Mouse (Mus musculus): Measurements from ENCODE around the gene LTO1. TPM values are rescaled to one million over a fixed set of nuclear protein-coding genes. Genes with fewer than 3 reads are reported as not detected.

Gene LTO1
- total RNA-seq, 2 experiments from 2014 or later: 24.2 to 27.4 TPM

DNA sequence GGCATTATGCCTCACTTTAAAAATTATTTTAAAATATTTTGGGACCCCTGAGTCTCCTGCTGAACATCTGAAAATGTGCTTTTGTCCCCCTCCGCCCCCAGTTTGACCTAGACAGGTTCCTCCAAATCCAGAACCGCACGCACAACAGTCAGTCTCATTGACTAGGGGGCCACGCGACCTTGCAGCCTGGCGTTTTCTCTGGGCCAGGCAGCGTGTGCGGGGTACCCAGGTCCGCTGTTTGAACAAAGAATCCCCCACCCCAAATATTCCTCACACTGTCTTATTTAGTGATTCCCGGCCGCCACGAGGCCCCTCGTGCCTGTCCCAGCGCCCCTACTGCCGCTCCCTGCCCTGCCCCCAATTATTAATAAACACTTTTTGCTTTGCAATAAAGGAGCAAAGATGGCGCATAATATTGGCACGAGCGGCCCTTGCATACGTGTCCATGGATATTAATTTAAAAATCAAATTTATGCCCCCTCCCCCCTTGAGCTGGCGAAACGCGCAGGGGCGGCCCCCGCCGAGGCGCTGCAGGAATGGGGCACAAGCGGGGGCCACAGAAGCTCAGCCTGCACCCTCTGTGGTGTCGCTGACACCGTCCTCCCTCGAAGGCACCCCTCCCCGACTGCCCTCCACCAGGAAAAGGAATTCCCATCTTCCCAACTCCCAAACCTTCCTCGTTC lies 23.9 kb downstream of the LTO1 start:
- DNase-seq (ENCODE audit: low spot score in 2 of 2): peak in 1 of 2 experiments; percentile 34

DNA sequence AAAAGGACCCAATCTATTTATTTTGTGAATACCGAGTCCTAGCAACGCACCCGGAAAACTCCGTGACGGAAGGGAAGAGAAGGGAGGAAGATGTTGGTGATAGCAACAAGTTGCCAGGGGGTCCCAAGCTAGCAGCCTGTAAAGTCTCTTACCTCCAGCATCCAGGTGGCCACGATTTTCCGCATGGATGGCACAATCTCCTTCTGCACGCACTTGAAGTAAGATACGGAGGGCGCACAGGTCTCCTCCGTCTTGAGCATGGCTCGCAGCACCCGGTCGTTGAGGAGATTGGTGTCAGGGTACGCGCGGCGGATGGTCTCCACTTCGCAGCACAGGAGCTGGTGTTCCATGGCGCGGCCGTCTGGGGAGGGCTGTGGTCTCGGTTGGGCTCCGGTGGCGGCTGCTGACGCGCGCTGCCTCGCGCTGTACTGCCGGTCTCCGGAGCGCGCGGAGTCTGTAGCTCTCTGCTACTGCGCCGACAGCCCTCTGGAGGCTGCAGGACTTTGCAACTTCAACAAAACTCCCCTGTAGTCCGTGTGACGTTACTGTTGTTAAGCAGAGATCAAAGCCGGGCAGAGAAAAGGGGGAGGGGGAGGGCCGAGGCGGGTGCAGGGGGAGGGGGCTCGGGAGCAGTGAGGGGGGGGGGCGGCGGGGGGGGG lies 24.6 kb downstream of the LTO1 start, which contains the start of gene Ccnd1:
Gene Ccnd1, minus strand, starts transcription at position 582 of the 659 bp plus-strand sequence.
- DNase-seq (ENCODE audit: low spot score in 2 of 2): peak; percentile 69 to 78

DNA sequence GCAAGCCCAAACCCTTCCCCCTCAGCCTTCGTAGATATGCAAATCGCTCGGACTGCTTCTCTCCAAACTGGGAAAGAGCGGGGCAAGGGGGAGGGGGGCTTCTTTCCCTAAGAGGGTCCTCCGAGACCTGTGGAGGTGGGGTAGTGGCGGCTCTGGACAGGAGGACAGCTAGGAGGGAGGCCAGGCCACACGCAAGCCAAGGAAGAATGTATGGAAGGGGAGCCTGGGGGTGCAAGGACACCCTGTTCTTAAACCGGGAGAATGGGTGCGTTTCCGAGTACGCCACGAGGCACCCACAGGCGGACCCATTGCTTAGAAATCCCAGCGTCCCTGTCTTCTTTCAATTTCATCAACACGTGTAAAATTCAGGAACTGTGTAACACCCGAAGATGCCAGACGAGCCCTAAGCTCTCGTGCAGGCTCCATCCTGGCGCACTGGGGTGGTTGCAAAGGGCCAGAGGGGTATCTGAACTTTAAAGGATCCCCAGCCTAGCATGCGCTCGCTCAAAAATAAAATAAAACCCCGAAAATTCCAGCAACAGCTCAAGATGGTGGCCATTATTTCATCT lies 25.2 kb downstream of the LTO1 start:
- peak in 1 of 2 experiments; percentile 52 for DNase-seq (ENCODE audit: low spot score in 2 of 2)

DNA sequence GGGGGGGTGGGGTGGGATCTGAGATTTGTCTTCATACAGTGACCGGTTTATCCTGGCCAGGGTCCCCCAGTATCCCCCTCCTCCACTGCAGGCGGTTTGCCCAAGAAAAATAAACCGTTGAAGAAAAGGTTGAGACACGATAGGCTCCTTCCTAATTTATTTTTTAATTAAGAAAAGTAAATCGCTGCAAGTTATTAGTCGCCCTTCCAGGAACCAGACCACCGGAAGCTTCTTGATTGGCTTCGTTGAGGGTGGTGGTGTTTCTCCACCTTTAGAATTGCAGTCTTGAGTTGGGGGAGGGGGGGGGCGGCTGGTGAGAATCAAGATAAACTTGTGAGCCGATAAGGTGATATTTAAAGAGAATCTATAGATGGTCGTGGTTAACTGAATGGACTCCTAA lies 25.7 kb downstream of the LTO1 start:
- no peak for DNase-seq (ENCODE audit: low spot score in 2 of 2)

DNA sequence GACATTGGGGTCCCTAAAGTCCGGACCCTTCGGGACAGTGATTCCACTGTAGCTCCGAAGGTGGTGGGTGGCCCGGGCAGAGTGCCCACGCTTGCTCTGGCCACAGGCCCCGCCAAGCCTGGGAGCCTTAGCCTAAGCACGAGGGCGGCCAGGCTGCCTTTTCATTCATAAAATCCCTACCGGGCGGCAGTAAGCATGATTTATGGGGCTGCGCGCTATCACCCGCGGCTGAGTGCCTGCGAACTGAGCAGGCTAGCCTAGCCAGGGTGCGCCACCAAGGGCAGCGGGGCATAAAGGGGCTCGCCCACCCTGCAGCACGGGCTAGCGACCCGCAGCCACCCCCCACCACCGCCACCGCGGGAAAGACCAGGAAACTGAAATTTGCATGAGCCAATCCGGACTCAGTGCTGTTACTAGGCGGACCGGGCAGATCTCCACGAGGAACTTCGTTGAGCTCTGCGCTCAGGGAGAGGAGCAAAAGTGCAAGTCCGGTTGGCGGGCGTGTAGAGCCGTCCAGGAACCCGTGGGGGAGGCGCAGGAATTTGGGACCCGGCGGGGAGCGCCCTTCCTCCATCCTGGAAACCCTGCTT lies 26.4 kb downstream of the LTO1 start:
- peak; percentile 77 to 78 for DNase-seq (ENCODE audit: low spot score in 2 of 2)

DNA sequence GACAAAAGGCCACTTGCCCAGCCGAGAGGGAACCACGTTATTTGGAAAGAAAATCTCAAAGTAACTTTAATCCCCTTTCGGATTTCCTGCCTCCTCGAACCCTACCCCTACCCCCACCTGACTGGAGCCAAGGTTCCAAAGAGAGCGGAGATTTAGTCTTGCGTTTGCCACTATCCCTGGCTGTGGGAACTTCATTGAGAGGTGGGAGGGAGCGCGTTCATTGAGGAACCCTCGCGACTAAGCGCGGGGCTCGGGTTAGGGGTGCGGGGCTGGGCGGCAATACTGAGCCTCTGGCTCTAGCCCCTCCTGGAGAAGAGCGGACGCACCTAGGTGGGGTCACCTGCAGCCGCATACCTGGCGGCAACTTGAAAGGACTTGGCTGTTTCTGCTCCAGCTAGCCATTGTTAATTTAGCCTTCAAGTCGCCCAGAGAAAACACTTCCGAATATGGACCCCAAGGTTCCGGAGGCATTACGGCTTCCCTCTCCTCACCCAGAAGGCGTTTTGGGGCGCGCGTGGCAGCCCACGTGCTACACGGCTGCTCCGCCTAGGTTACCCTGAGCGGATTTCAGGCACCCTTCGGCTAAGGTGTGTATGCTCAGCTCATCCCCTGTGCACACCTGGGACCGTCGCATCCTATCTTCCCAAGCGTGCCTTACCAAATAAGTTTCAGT lies 27.3 kb downstream of the LTO1 start:
- DNase-seq (ENCODE audit: low spot score in 2 of 2): peak; percentile 39 to 47

DNA sequence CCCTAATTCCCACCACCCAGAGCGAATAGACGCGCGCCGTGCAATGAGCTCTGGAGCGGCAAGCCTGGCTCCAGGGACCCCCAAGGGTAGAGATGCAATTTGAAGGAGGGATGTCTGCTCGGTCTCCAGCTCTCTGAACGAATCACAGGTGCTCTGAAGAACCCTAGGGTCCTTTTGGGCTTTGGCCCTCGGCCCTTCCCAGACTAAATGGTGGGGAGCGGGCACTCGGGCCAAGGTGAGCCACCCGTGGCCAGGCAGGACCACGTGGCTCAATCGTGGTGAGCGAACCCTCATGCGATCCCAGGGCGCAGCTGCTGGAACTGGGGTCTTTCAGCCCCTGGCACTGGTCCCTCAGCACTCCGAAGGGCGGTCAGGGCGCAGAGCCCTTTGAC lies 27.8 kb downstream of the LTO1 start:
- DNase-seq (ENCODE audit: low spot score in 2 of 2): peak in 1 of 2 experiments; percentile 26

DNA sequence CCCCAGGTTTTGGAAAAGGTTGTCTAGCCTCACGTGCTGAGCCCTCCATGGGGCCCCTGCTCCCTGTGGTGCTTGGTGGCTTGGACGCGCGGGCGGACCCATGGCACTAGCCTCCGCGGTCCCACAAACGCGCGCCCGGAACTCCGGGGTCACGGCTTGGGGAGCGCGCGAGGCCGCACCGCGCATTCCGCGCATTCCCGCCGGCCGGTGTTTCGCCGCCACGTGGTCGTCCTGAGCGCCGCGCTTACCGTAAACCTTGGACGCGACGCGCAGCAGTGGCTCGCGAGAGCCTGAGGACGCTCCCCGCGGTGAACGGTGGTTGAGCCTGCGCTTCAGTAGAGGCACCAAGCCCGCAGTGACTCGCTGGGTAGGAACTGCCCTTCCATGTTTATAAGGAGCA lies 28.4 kb downstream of the LTO1 start:
- peak; percentile 79 to 83 for DNase-seq (ENCODE audit: low spot score in 2 of 2)

DNA sequence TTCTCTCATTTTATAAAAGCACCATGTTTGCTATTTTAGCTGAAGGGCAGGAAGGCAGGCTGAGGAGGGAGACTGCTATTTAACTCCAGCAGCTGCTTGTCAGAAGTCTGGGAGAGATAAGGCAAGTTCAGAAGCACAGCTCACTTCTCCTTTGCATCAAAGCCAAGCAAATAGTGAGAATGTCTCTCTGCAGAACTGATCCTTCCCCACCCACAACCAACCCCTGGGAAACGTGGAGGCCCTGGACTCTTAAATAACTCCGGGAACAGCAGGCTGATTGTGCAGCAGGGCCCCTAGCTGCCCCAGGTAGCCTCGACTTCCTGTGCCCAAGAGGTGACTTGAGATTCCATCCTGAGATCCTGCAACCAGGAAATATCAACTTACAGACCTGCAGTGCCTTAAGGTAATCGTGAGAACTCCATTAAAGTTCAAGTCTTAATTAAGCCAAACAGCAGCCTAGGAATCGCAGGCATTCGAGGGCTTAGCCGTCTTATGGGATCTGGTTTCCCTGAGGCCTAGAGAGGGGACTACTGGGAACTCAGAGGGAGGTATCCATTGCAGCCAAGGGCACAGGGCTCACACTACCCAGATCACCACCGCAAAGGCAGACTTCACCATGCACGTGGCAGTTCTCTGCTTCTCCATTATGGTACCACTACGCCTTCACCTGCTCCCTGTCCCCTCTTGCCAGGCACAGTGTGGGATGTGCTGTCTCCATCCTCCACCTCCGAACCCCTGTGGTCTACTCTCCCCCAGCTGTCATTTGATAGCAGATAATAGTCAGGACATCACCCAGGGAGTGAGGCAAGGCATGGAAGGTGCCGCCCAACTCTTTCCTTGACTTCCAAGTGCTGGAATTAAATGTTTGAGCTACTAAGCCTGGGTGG lies 43.9 kb downstream of the LTO1 start:
- DNase-seq (ENCODE audit: low spot score in 2 of 2): no peak

DNA sequence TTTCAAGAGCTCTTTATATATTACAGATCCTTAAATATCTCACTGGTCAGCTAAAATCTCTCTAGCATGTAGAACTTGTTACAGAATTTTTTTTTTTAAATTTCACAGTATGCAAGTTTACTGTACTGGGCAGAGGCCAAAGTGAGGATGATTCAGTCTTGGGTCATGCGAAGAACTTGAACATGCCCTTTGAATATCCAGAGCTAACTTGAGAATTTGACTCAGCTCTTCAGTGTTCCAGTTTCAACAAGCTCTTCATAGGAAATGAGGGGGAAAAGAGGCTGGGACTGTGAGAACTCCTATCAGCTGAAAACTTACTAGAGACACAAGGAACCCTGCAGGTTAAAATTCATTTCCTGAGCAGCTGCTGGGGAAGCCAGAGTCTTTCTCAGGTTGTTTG lies 49.0 kb downstream of the LTO1 start:
- no peak for DNase-seq (ENCODE audit: low spot score in 2 of 2)

DNA sequence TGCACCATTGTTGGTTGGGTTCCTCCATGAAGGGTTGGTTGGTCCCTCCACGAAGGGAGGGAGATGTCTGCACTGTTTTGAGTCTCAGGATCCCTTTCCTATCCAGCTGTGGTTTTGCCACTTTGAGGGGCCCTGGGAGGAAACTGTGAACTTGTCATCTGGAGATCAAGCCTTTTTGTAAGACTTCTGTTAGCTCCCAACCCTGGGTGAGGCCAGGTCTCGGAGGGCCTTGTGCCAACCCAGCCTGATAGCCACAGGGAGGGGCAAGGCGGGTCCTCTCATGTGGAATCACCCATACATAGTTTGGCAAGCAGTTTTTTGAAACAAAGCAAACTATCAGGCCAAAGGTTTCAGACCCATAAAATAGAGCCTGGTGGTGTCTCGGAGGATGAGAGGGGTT lies 49.4 kb downstream of the LTO1 start:
- DNase-seq (ENCODE audit: low spot score in 2 of 2): no peak

DNA sequence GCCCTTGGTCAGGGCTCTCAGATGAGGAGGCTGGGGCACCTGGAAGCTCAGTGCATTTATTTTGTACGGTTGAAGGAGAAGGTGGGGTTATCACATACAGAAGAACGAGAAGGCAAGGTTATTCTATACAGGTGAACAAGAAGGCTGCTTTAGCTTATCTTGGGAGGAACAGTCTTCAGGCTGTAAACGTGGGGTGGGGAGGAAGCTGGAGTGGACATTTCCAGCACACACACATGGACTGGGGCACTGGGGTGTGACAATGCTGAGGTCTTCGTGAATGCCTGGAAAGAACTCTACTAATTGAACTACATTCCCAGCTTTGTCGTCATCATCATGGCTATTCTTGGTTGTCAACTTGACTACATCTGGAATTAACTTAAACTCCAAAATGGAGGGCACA lies 51.0 kb downstream of the LTO1 start:
- no peak for DNase-seq (ENCODE audit: low spot score in 2 of 2)

DNA sequence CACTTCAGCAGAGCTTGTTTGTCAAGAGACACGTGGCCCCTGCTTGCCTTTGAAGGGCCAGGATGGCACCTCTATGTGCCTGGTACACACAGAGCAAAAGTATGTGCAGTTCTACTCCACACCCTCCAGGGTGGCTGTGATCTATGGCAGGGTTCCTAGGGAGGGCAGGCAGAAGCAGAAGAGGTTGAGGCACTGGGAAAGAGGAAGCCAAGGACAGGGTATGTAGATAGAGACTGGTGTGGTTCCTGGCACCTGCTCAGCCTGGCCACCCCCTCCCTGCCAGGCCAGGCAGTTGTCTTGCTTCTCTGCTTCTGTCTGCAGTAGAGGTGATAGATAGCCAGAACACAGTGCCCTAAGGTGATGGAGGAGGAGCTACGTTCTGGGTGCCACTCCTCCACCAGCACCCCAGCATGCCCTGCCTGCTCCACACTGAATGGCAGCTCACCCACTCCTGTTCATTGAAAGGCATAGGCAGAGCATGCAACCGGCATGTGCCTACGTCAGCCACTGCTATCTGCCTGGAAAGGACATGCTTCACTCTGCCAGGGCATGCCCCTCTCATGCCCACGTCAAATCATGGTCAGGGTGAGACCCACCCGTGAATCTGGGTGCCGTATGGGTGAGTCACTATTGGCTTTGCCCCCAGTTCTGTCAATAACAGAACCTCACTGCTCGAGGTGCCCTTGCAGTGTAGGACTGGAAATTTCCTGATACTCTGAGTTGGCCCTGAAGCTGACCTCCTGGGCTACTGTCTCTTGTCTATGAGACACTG lies 56.3 kb downstream of the LTO1 start:
- DNase-seq (ENCODE audit: low spot score in 2 of 2): peak in 1 of 2 experiments; percentile 56

DNA sequence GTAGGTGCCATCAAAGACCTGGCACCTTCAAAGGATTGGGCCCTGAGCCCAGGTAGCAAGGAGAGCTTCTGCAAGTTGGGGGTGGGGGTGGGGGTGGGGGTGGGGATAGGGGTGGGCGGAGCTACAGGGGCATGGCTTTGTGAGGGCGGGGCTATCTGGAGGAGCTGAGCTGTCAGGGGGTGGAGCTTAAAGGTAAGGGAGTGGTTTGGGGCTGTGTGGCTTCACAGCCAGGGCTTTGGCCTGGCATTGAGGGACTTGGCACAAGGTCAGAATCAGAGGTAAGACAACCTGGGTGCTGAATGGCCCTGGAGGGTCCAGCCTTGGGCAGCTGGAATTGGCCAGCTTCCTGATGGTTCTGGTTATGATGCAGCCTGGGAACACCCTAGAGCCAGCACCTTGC lies 56.9 kb downstream of the LTO1 start:
- DNase-seq (ENCODE audit: low spot score in 2 of 2): no peak

DNA sequence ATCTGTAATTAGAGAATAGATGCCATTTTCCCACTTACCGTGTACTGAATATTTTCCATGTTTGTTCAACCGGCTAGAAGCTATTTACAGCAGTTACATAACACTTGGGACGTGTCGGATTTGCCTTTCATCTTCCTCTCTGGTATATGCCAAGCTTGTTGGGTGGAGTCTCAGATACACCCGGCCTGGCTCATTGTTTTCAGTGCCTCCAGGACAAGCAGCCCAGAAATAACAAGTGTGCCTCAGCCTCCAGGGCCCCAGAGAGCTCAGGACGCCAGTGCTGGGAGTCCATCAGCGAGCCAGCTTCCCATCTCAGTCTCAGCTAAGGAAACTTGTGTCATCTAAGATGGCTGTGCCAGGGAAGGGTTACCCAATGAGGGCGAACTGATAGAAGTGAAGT lies 58.6 kb downstream of the LTO1 start:
- no peak for DNase-seq (ENCODE audit: low spot score in 2 of 2)

DNA sequence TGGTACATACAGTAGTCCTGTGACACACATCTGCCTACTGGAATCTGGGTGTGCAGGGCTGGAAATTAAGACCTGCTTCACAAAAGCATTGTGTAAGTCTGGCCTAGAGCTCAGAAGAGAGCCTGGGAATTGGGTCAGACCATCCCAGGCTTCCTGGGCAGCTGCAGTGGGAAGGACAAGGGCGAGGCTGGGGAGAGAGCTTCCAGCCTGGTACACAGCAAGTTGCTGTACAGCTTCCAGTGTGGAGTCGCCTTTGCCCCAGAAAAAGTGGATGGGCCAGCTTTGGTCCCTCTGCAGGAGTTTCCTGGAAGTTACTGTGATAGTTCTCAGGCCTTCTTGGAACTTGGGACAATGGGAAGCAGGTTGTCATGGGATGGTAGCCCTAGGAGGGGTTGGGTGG lies 62.2 kb downstream of the LTO1 start:
- DNase-seq (ENCODE audit: low spot score in 2 of 2): no peak

DNA sequence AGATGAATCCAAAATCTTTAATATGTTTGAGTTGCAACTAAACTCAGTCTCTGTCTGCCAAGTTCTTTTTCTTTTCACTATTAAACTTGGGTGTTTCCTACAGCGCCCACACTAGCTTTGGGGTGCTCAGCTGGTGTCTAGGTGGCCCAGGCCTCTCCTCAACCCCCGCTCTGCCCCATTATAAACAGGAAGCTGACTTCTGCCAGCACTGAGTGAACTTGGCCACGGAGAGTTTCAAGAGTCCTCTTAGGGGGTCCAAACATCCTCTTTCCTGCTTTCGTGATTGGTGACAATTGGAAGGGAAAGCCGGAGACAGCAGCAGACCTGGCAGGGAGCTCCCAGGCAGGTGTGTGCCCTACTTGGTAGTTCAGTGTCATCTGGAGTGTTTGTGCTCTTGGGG lies 64.9 kb downstream of the LTO1 start:
- DNase-seq (ENCODE audit: low spot score in 2 of 2): no peak

Measured in adrenal gland, adult 18-20 months (tissue).